Mouse (Mus musculus): ENCODE measurements around the gene Gm45233.

The Gm45233 gene

DNA sequence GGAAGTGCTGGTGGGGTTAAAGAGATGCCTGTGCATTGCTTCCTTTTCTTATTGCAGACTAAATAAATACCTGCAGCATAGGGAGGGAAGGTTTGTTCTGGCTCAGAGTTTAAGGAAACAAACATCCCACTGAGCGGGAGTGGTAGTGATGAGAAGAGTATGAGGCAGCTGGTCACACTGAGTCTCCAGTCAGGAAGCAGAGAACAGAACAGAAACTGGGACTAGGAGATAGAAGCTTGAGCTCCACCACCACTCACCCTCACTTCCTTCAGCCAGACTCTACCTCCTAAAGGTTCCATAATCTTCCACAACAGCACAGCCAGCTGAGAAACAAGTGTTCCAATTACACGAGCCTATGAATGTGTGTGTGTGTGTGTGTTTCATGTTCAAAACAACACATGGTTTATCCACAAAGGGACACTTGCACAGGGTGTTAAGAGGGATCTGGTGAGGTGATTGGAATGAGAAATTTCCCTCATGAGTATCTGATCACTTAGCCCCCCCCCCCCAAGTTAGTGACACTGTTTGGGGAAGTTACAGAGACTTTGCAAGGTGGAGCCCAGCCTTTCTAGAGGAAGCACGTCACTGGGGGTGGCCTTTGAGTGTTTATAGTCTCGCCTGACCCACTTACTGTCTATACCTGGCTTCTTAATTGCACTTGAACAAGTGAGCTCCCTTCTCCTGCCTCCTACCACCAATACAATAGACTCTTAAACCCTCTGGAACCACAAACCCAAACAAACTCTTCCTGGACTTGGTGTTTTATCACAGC is 68.0 kb downstream of the Gm45233 start:
- DNase-seq (ENCODE audit: low spot score), result no peak

DNA sequence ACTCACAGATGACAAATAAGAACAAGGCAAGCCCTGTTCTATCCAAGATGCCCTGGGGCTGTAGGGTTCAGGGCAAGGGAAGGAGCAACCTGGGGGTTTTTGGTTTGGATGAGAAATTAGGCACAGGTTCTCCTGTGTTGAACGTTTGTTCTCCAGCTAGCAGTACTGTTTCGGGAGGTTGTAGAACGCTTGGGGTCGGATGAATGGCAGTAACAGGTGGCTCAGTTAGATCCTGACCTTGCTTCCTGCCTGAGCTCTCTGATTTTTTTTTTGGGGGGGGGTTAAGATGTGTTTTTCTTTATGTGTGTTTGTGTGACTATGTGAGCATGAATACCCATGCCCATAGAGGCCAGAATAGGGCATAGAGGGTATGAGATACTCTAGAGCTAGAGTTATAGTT is 68.6 kb downstream of the Gm45233 start:
- no peak for DNase-seq (ENCODE audit: low spot score)

Data from left cerebral cortex, adult 11 months (tissue).